Mouse (Mus musculus) kidney, adult 2 months (tissue): ENCODE results near the gene Astl.

ENCODE experiments used
- CTCF ChIP-seq: fragments of 200-500 bp; conservative IDR thresholded peaks from 2 replicates; pipeline ENCODE4 v1.5.1; 2011; ENCODE audit warnings: low read depth, mild to moderate bottlenecking, control low read depth, low read length, moderate library complexity, mixed read lengths; ENCODE audit not compliant: insufficient read depth, insufficient read length
- POLR2A ChIP-seq: fragments of 200-500 bp; IDR thresholded peaks from one replicate; pipeline ENCODE4 v1.6.1; 2011; ENCODE audit warnings: low read depth, low read length, control low read depth

GRCm38 (mm10) chr2:127378611-127378990 lies 40.2 kb downstream of the Astl start:
- TF ChIP-seq POLR2A (no peak), CTCF (no peak)
